Mouse (Mus musculus): ENCODE data around the gene Crebl2. TPM values are rescaled to one million over a fixed set of nuclear protein-coding genes. Genes with fewer than 3 reads are reported as not detected.

Gene Crebl2
- 32.2 and 32.7 TPM in 2 replicates for polyA plus RNA-seq (2012; rRNA removed)

DNA sequence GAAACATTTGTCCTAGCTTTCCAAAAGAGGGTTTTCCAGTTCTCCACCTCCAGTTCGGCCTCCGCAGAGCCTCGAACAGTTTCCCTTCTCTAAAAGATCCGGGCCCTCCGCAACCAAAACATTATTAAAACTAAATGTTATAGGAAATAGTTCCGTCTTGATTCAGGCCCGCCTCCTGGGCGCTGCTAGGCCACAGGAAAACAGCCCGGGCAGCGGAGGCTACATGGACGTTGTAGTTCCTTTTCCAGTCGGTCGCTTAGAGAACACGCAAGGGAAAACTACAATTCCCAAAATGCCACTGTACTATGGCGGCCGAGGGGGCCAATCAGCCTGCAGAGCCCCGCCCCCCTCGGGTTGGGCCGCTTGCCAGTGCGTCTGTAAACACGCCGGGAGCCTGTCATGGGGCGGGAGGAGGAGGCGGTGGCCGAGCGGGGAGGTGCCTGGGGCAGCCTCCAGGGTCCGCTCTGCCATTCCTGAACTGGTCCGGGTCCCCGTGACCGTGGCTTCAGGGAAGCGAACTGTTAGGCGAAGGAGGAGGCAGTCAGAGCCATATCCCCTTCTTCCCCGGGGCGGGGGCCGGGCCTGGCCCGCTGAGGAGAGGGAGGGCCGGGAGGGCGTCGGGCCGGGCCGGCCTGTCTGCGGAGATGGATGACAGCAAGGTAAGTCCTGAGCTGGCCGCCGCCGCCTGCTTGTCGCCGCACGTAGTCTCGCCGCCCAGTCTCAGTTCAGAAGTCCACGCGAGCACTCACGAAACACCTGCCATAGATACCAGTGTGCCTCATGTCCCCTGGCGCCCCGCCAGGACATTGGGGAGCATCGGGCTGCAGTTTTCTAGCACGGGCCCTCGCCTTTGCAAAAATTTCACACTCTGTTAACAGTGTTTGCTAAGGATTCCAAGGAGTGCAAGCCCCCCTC lies at the start of gene Crebl2:
Crebl2 (plus strand) TSS at position 369 of the 915 bp plus-strand sequence.
- Histone ChIP-seq H3K27ac (ENCODE audit: insufficient read depth, low read length) (peak within 1 kb of the TSS; percentile 61), H3K4me1 (ENCODE audit: control insufficient read depth, insufficient read depth, low read length) (no peaks in the 10 kb centered on the region), H3K4me3 (ENCODE audit: insufficient read depth, low read length) (peak within 1 kb of the TSS; percentile 74)
- TF ChIP-seq CTCF (IDR thresholded peaks at IDR 0.05; ENCODE audit: extremely low read depth, insufficient read depth, low read length) (no peak), POLR2A (IDR thresholded peaks at IDR 0.05; ENCODE audit: extremely low read depth, insufficient read depth, low read length) (no peak; the same call in none of the 2 replicates)

DNA sequence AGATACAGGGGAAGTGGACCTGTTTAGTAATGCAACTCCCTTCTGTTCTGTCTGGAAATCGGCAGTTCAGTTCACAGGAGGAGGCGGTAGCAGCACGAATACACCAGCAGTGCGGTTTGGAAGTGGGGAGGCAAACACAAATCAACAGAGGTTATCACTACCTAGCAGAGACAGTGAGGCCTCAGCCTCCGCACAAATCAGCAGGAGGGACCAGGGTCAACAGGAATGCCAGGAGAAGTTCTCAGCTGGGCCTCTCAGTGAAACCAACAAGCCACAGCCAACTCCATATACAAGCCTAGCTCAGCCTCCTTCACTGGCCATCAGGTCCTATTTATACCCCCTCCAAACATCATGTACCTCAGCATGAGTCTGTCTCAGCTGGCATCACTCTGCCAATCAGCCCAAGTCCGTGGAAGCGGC lies 48.5 kb upstream of the Crebl2 start:
- no peaks in the 10 kb centered on the region for H3K4me1 ChIP-seq (ENCODE audit: control insufficient read depth, insufficient read depth, low read length)
- H3K4me3 ChIP-seq (ENCODE audit: insufficient read depth, low read length): no peak overlapping the region
- H3K27ac ChIP-seq (ENCODE audit: insufficient read depth, low read length): no peak overlapping the region
- TF ChIP-seq POLR2A (IDR thresholded peaks at IDR 0.05; ENCODE audit: extremely low read depth, insufficient read depth, low read length) (no peak), CTCF (IDR thresholded peaks at IDR 0.05; ENCODE audit: extremely low read depth, insufficient read depth, low read length) (no peak)

DNA sequence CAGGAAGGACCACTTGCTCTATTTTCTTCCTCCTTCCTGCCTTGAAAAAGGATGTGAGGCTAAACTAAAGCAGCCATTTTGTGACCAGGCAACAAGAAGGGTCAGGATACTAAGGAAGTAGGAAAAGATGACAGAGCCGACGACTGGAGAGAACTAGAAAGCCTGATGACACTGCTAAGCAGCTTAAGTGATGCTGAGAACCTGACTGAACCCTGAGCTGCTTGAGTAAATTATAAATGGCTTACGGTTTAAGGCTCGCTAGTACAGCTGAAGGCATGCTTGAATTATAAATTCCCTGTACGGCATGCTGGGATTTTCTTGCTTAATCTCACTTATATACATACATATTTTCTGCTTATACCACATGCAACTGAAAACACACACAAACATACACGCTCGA lies 47.1 kb upstream of the Crebl2 start:
- TF ChIP-seq POLR2A (IDR thresholded peaks at IDR 0.05; ENCODE audit: extremely low read depth, insufficient read depth, low read length) (no peak), CTCF (IDR thresholded peaks at IDR 0.05; ENCODE audit: extremely low read depth, insufficient read depth, low read length) (no peak)
- no peak overlapping the region for H3K4me3 ChIP-seq (ENCODE audit: insufficient read depth, low read length)
- H3K27ac ChIP-seq (ENCODE audit: insufficient read depth, low read length): no peak overlapping the region
- no peaks in the 10 kb centered on the region for H3K4me1 ChIP-seq (ENCODE audit: control insufficient read depth, insufficient read depth, low read length)

DNA sequence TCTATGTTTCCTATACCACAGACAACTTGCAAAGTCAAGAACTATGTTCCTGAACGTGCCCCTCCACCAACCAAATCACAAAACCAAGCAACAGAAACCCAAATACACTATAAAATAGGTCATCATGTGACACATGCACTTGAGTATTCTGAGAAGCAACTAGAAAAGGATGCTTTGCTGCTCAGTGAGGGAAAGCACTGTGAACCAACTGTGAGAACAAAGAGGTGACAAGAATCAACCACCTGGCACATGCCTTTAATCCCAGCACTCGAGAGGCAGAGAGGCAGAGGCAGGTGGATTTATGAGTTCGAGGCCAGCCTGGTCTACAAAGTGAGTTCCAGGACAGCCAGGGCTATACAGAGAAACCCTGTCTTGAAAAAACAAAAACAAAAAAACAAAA lies 43.5 kb upstream of the Crebl2 start:
- TF ChIP-seq POLR2A (IDR thresholded peaks at IDR 0.05; ENCODE audit: extremely low read depth, insufficient read depth, low read length) (no peak), CTCF (IDR thresholded peaks at IDR 0.05; ENCODE audit: extremely low read depth, insufficient read depth, low read length) (no peak)
- Histone ChIP-seq H3K4me1 (ENCODE audit: control insufficient read depth, insufficient read depth, low read length) (no peaks in the 10 kb centered on the region), H3K27ac (ENCODE audit: insufficient read depth, low read length) (no peak overlapping the region), H3K4me3 (ENCODE audit: insufficient read depth, low read length) (no peak overlapping the region)

DNA sequence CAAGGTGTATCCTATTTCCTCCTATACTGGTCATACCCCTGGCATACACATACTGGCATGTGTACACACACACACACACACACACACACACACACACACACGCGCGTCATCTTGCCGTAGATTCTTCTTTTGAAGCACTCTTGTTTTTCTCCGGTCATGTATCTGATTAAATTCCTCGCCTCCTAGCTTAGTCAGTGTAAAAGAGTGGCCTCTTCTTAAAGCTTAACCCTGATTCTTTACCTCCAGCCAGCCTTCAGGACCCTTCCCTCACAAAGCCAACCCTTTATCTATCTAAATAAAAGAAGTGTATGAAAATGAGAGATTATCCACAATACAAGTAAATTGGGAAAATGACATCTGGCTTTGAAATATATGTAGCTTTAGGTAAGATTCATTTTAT lies 40.9 kb upstream of the Crebl2 start:
- Histone ChIP-seq H3K27ac (ENCODE audit: insufficient read depth, low read length) (no peak overlapping the region), H3K4me1 (ENCODE audit: control insufficient read depth, insufficient read depth, low read length) (no peaks in the 10 kb centered on the region), H3K4me3 (ENCODE audit: insufficient read depth, low read length) (no peak overlapping the region)
- TF ChIP-seq POLR2A (IDR thresholded peaks at IDR 0.05; ENCODE audit: extremely low read depth, insufficient read depth, low read length) (no peak), CTCF (IDR thresholded peaks at IDR 0.05; ENCODE audit: extremely low read depth, insufficient read depth, low read length) (no peak)

DNA sequence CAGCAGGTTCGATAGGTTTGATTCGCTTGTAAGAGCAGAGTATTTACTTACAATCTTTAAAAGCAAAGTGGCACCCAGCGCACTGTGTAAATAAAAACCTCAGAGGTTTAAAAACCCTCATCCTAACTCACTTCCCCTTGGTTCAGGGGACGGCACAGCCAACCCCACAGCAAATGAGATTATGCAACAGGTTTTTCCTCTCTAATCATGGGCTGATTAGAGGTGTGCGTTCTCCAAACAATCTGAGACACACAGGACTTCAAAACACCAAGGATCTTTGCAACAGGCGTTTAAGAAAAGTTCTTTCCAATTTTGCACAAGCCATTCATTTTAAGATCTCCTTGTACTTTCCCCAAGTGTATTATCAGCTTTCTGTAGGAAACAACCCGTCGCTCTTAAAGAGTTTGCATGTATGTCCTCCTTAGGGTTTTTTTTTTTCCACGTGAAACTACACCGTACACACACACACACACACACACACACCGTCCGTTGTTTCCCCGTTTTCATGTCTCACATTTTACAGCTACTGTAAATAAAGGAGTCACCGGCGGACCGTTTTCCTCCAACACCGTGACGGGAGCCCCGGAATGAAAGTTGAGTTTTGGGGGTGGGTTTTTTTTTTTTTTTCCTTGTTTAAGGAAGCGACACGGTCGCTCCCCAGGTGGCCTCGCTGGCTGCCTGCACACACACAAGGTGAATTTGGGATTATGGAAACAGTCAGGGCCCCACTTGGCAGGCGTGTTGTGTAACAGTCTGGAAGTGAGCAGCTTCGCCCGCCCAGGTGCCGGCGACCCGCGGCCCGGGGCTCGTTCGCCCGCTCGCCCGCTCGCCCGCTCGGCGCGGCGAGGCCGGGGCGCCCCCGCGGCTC lies 38.5 kb upstream of the Crebl2 start:
- Histone ChIP-seq H3K4me3 (ENCODE audit: insufficient read depth, low read length) (peak overlapping the region; percentile 78), H3K27ac (ENCODE audit: insufficient read depth, low read length) (peak overlapping the region; percentile 64), H3K4me1 (ENCODE audit: control insufficient read depth, insufficient read depth, low read length) (no peaks in the 10 kb centered on the region)
- TF ChIP-seq CTCF (IDR thresholded peaks at IDR 0.05; ENCODE audit: extremely low read depth, insufficient read depth, low read length) (no peak), POLR2A (IDR thresholded peaks at IDR 0.05; ENCODE audit: extremely low read depth, insufficient read depth, low read length) (no peak)

DNA sequence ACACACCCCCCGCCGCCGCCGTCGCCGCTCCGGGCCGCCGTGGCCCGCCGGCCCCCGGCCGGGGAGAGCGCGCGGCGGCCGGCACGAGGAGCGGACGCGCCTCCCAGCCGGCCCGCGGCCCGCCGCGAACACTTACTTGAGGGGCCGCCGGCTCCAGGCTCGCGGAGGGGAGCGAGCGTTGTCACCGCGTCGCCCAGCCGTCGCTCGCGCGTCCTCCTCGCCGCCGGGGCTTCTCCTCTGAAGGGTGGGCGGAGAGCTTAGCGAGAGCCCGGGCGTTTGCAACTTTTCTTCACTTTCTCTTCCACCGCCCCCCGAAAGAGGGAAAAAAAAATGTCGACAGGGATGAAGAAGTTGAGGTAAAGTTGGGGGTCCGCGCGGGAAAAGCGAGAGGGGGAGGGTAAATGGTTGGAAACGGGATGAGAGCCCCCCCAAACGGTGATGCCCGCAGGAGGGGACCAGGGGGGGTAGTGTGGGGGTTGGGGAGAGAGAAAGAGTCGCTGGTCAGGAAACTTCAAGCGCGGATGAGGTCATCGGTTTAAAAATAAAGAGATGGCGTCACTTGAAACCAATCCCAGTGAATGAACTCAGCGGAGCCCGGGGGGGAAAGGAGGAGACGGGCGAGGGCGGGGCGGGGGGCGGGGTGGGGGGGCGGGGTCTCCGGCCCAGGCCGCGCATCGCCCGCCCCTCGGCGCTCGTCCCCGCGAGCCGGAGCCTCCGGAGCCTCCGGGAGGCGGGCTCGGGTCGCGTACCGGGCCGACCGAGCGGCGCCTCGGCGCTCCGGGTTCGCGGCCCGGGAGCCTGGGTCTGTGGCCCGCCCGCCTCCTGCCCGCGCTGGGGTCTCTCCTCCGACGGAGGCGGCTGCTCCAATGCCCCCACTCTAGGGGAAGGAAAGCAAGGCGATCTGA lies 37.6 kb upstream of the Crebl2 start, which contains the start of gene Dusp16:
Dusp16 (minus strand) TSS at position 485 of the 905 bp plus-strand sequence.
- Histone ChIP-seq H3K4me1 (ENCODE audit: control insufficient read depth, insufficient read depth, low read length) (no peaks in the 10 kb centered on the region), H3K4me3 (ENCODE audit: insufficient read depth, low read length) (peak within 1 kb of the TSS; percentile 78), H3K27ac (ENCODE audit: insufficient read depth, low read length) (peak within 1 kb of the TSS; percentile 92)
- no peak for TF ChIP-seq CTCF (IDR thresholded peaks at IDR 0.05; ENCODE audit: extremely low read depth, insufficient read depth, low read length)
- no peak for TF ChIP-seq POLR2A (IDR thresholded peaks at IDR 0.05; ENCODE audit: extremely low read depth, insufficient read depth, low read length)

DNA sequence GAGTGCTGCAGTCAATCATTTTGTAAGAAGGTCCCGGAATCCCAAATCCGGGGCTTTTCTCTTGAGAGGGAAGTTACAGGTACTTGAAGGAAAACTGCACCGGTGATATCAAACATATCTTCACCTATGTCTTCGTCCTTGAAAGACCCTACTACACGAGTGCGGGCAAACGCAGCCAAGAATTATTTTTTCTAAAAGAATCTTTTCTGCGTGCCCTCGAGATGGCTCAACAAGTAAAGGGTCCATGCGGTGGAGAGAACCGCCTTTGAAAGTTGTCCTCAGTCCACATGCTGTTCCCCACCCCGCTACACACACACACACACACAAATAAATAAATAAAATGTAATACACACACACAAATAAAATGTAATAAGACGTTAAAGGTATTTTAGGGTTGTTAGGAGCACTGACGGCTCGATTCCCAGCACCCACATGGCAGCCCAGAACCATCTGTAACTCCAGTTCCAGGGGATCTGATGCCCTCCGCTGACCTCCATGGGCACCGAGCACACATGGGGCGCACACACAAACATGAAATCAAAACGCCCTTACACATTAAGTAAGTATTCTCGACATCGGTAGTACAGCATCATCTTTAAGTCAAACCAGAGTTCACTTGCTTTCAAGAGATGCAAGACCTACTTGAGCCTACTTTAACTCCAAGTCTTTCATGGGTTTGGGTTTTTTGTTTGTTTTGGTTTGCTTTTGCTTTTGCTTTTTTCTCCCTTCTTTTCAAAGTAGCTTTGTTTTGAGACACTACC lies 36.7 kb upstream of the Crebl2 start:
- H3K27ac ChIP-seq (ENCODE audit: insufficient read depth, low read length): peak overlapping the region; percentile 75; the same call in 1 of the 2 replicates
- H3K4me3 ChIP-seq (ENCODE audit: insufficient read depth, low read length): peak overlapping the region; percentile 78
- TF ChIP-seq POLR2A (IDR thresholded peaks at IDR 0.05; ENCODE audit: extremely low read depth, insufficient read depth, low read length) (no peak), CTCF (IDR thresholded peaks at IDR 0.05; ENCODE audit: extremely low read depth, insufficient read depth, low read length) (no peak)
- no peaks in the 10 kb centered on the region for H3K4me1 ChIP-seq (ENCODE audit: control insufficient read depth, insufficient read depth, low read length)
